Mouse (Mus musculus): ENCODE measurements at regions not wholly inside any gene's neighbourhood (a gene's known extent, or its start where the extent isn't known, plus 50 kb on each side); places are given as distances from the start of the nearest gene placed in this dataset.
"Not testable (repeated sequence)": the region's sequence is repeated elsewhere in the genome, so short reads cannot be mapped to it uniquely, and the experiment has no call there.

DNA sequence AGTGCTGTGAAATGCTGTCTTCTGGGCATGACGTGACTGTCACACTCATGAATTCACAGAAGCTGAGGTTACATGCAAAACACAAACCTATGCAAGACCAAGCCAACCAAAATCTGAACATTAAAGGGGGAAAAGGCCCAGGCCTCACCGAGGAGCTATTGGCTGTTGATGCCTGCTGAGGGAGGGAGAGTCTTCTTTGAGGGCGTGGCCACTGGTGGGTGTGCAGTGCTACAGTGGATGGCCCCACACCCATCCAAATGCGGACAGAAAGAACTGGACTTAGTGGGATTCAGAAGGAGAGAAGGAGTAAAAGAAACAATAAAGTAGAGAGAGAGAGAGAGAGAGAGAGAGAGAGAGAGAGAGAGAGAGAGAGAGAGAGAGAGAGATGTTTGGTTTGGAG lies 843.6 kb upstream of the Olfr1507 start:
- not testable (repeated sequence) for H3K9me3 ChIP-seq (replicated peaks; ENCODE audit: control insufficient read depth, low read length); H3K4me3 ChIP-seq (ENCODE audit: low read depth, low read length); ATAC-seq; DNase-seq (ENCODE audit: low spot score); H3K27me3 ChIP-seq (replicated peaks; ENCODE audit: control insufficient read depth, insufficient read depth, low read length); H3K4me1 ChIP-seq (ENCODE audit: control insufficient read depth, insufficient read depth, low read length); H3K9ac ChIP-seq (ENCODE audit: low read length); H3K36me3 ChIP-seq (ENCODE audit: control insufficient read depth, insufficient read depth, low read length); H3K4me2 ChIP-seq (ENCODE audit: low read length); H3K27ac ChIP-seq (ENCODE audit: low read depth, low read length)
- 86% methylated on average over 1 of the region's 4 CpGs for WGBS

GRCm38 (mm10) chr14:53337446-53337845 lies 841.9 kb upstream of the Olfr1507 start:
- DNase-seq (ENCODE audit: low spot score); H3K4me3 ChIP-seq (ENCODE audit: low read depth, low read length); ATAC-seq; H3K4me1 ChIP-seq (ENCODE audit: control insufficient read depth, insufficient read depth, low read length); H3K36me3 ChIP-seq (ENCODE audit: control insufficient read depth, insufficient read depth, low read length); H3K27me3 ChIP-seq (replicated peaks; ENCODE audit: control insufficient read depth, insufficient read depth, low read length); H3K27ac ChIP-seq (ENCODE audit: low read depth, low read length); H3K9ac ChIP-seq (ENCODE audit: low read length); H3K4me2 ChIP-seq (ENCODE audit: low read length); H3K9me3 ChIP-seq (replicated peaks; ENCODE audit: control insufficient read depth, low read length): not testable (repeated sequence)
- 89% methylated on average over 3 of the region's 8 CpGs for WGBS

DNA sequence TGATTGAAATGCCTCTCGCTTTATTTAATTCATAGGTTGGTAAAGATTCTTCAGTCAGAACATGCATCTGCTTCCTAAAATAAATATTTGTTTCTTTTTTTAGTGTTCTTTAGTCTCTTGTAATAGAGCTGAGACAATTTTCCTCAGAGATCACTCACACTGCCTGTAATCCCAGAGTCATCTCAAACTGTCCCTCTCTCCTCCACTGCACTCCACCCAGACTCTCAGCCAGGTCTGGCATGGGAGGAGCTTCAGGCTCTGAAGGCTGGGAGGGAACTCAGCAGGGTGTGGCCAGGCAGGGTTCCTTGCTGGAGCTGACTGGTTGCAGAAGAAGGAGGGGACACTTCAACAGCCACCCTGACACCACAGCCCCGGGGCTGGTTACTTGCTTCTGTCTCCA lies 841.2 kb upstream of the Olfr1507 start:
- H3K4me3 ChIP-seq (ENCODE audit: low read depth, low read length); H3K9me3 ChIP-seq (replicated peaks; ENCODE audit: control insufficient read depth, low read length); H3K27ac ChIP-seq (ENCODE audit: low read depth, low read length); H3K4me2 ChIP-seq (ENCODE audit: low read length); DNase-seq (ENCODE audit: low spot score); ATAC-seq; H3K27me3 ChIP-seq (replicated peaks; ENCODE audit: control insufficient read depth, insufficient read depth, low read length); H3K4me1 ChIP-seq (ENCODE audit: control insufficient read depth, insufficient read depth, low read length); H3K36me3 ChIP-seq (ENCODE audit: control insufficient read depth, insufficient read depth, low read length); H3K9ac ChIP-seq (ENCODE audit: low read length): not testable (repeated sequence)
- 10% methylated on average over 1 of the region's 2 CpGs for WGBS

DNA sequence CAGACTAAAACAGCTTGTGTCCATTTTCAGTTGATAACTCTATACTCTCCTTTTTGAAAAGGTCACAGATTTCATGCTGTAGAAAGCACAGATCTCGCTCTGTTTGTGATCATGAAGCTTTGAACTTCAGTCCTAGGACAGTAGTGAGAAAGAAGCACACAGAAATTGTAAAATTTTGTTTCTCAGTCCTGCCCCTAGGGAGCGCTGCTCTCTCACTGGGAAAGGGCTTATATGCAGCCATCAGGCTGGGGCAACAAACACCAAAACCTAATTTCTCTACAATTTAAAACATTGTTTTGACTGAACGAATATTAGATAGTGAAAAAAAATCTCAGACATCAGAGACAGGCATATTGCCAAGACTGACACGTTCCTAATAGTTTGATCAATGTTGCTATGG lies 838.9 kb upstream of the Olfr1507 start:
- not testable (repeated sequence) for H3K9ac ChIP-seq (ENCODE audit: low read length)
- WGBS = no CpG with 5 or more reads among the region's 4 CpGs

DNA sequence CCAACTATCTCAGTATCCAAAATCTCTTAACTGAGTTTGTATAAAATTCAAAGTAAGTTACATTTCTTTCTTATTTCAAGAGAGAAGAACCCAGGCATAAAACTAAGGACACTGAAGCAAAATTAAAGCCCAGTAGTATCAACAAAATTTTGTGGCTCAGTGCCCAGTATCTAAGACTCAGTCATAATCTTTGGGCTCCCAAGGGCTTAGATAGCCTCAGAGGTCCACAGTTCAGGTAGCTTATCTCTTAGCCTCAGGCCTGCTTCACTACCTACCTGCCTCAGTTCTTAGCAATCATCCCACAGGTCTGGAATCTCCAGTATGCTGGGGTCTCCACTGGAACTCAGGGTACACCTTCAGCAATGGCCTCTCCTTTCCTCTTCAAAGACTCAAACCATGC lies 835.6 kb upstream of the Olfr1507 start:
- H3K27ac ChIP-seq (ENCODE audit: low read depth, low read length); H3K4me1 ChIP-seq (ENCODE audit: control insufficient read depth, insufficient read depth, low read length); H3K9me3 ChIP-seq (replicated peaks; ENCODE audit: control insufficient read depth, low read length); H3K4me2 ChIP-seq (ENCODE audit: low read length); ATAC-seq; DNase-seq (ENCODE audit: low spot score); H3K4me3 ChIP-seq (ENCODE audit: low read depth, low read length); H3K27me3 ChIP-seq (replicated peaks; ENCODE audit: control insufficient read depth, insufficient read depth, low read length); H3K9ac ChIP-seq (ENCODE audit: low read length); H3K36me3 ChIP-seq (ENCODE audit: control insufficient read depth, insufficient read depth, low read length): not testable (repeated sequence)

More for the DNA sequence above, 838.9 kb upstream of the Olfr1507 start:
- not testable (repeated sequence) for H3K4me1 ChIP-seq (ENCODE audit: control insufficient read depth, insufficient read depth, low read length); ATAC-seq; H3K9me3 ChIP-seq (replicated peaks; ENCODE audit: control insufficient read depth, low read length); DNase-seq (ENCODE audit: low spot score); H3K4me2 ChIP-seq (ENCODE audit: low read length); H3K27me3 ChIP-seq (replicated peaks; ENCODE audit: control insufficient read depth, insufficient read depth, low read length); H3K4me3 ChIP-seq (ENCODE audit: low read depth, low read length); H3K36me3 ChIP-seq (ENCODE audit: control insufficient read depth, insufficient read depth, low read length); H3K27ac ChIP-seq (ENCODE audit: low read depth, low read length)

GRCm38 (mm10) chr14:53324367-53324766 lies 828.8 kb upstream of the Olfr1507 start:
- H3K4me3 ChIP-seq (ENCODE audit: low read depth, low read length); H3K4me2 ChIP-seq (ENCODE audit: low read length); H3K27ac ChIP-seq (ENCODE audit: low read depth, low read length); H3K36me3 ChIP-seq (ENCODE audit: control insufficient read depth, insufficient read depth, low read length); DNase-seq (ENCODE audit: low spot score); H3K4me1 ChIP-seq (ENCODE audit: control insufficient read depth, insufficient read depth, low read length); H3K9me3 ChIP-seq (replicated peaks; ENCODE audit: control insufficient read depth, low read length); ATAC-seq; H3K9ac ChIP-seq (ENCODE audit: low read length); H3K27me3 ChIP-seq (replicated peaks; ENCODE audit: control insufficient read depth, insufficient read depth, low read length): not testable (repeated sequence)
- WGBS = no CpG with 5 or more reads among the region's 7 CpGs

- not testable (repeated sequence) for H3K9me3 ChIP-seq (replicated peaks; ENCODE audit: control insufficient read depth, low read length); H3K9ac ChIP-seq (ENCODE audit: low read length); H3K27me3 ChIP-seq (replicated peaks; ENCODE audit: control insufficient read depth, insufficient read depth, low read length); H3K4me3 ChIP-seq (ENCODE audit: low read depth, low read length); H3K4me2 ChIP-seq (ENCODE audit: low read length); H3K4me1 ChIP-seq (ENCODE audit: control insufficient read depth, insufficient read depth, low read length); ATAC-seq; H3K27ac ChIP-seq (ENCODE audit: low read depth, low read length); DNase-seq (ENCODE audit: low spot score); H3K36me3 ChIP-seq (ENCODE audit: control insufficient read depth, insufficient read depth, low read length)
- WGBS = no CpG with 5 or more reads among the region's 9 CpGs
Observed at GRCm38 (mm10) chr14:53318512-53319309, 823.2 kb upstream of the Olfr1507 start.

DNA sequence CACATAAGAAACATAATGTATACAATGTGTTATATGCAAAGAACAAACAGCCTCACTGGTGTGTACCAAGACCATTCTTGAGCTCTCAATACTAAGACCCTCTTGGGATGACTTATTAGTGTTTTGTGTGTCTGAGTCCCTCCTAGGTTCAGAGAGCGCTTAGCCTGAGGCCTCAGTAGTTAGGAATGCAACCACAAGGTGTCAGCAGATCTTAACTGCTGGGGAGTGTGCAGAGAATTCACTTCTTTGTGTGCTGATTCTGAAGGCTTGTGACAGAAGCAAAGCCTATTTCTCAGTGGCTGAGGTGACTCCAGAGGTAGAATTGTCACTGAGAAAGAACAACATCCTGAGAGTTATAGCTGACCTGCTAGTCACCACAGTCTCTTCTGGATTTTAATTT lies 816.9 kb upstream of the Olfr1507 start:
- 18% methylated on average over 1 of the region's 1 CpGs for WGBS
- H3K4me1 ChIP-seq (ENCODE audit: control insufficient read depth, insufficient read depth, low read length); H3K4me3 ChIP-seq (ENCODE audit: low read depth, low read length); DNase-seq (ENCODE audit: low spot score); H3K9me3 ChIP-seq (replicated peaks; ENCODE audit: control insufficient read depth, low read length); H3K36me3 ChIP-seq (ENCODE audit: control insufficient read depth, insufficient read depth, low read length); H3K27me3 ChIP-seq (replicated peaks; ENCODE audit: control insufficient read depth, insufficient read depth, low read length); H3K4me2 ChIP-seq (ENCODE audit: low read length); H3K27ac ChIP-seq (ENCODE audit: low read depth, low read length); H3K9ac ChIP-seq (ENCODE audit: low read length): not testable (repeated sequence)
- 0 out of 2 replicates have a peak, but pooled peaks have one; percentile 34 for ATAC-seq

- not testable (repeated sequence) for H3K4me1 ChIP-seq (ENCODE audit: control insufficient read depth, insufficient read depth, low read length); H3K4me3 ChIP-seq (ENCODE audit: low read depth, low read length); H3K27me3 ChIP-seq (replicated peaks; ENCODE audit: control insufficient read depth, insufficient read depth, low read length); H3K36me3 ChIP-seq (ENCODE audit: control insufficient read depth, insufficient read depth, low read length); DNase-seq (ENCODE audit: low spot score); H3K27ac ChIP-seq (ENCODE audit: low read depth, low read length); H3K4me2 ChIP-seq (ENCODE audit: low read length); H3K9ac ChIP-seq (ENCODE audit: low read length); H3K9me3 ChIP-seq (replicated peaks; ENCODE audit: control insufficient read depth, low read length)
- WGBS = no CpG with 5 or more reads among the region's 3 CpGs
- ATAC-seq = peak; percentile 23; the same call in 1 of the 2 replicates
Observed at GRCm38 (mm10) chr14:53303179-53303578, 807.6 kb upstream of the Olfr1507 start.

Data from forebrain, embryonic 14.5 days (tissue).